Mouse (Mus musculus) hindlimb bud, embryonic 11.5 days (tissue): ENCODE measurements around the gene Olfr164.

Experiments used
- DNase-seq: peaks from one replicate; pipeline ENCODE4 v3.0.0-alpha.2; 2012; ENCODE audit warnings: low read depth, low spot score; ENCODE audit errors: extremely low spot score

Gene Olfr164

DNA sequence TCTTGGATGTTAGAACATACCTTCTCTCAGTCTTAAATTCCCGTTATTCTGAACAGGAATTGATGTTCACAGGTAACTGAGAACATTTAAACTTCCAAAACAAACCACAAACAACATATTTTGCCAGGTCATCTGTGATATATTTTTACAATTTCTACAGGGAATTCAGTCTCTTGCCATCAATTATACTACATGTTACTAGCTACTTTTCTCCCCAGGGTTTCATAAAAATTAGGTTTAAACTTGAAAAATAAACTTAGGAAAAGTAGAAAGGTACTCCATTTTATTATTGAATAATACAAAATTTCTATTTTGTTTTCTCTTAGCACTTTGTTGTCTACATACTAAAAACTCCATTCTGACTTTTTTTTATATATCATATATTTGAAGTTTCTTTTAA lies at the start of gene Olfr164:
Olfr164 (minus strand) TSS at position 101 of the 400 bp plus-strand sequence.
- DNase-seq = no peak

DNA sequence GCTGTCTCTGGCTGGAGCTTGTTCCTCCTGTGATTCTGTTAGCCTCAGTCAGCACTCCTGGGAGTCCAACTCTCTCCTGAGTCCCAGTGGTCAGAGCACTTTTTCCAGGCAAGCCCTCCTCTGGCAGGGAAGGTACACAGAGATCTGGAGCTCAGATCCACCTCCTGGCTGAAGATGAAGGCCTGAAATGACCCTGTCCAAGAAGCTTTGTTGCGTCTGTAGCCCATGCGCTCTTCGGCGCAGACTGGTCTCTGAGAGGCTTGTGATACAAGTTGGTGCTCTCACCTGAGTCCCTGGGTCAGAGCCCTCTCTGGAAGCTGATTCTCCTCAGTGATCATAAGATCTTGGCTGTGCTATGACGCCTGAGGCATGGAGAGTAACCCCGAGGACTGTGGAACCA lies 35.2 kb upstream of the Olfr164 start:
- DNase-seq = no peak

DNA sequence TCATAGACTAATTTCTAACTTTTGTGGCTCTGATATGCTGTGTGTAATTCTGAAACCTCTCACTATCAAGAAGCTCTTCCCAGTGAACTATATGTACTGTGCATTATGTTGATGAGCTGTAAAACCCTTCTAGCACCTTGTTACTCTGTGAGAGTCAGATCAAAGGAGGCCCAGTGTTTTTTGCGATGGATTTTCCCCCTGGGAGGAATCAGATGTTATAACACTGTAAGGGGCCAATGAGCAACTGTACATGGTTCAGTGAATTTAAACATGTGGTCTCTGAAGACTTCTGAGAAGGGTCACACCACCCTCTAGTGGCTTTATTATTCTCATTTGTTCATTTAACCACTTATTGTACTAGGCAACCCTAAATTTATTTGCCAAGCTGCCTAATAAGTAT lies 50.6 kb downstream of the Olfr164 start:
- no peak for DNase-seq

- DNase-seq = no peak
These were observed 53.1 kb downstream of the Olfr164 start for GRCm38 (mm10) chr16:19260780-19261179.

- no peak for DNase-seq
These were observed 68.0 kb downstream of the Olfr164 start for GRCm38 (mm10) chr16:19245835-19246234.

DNA sequence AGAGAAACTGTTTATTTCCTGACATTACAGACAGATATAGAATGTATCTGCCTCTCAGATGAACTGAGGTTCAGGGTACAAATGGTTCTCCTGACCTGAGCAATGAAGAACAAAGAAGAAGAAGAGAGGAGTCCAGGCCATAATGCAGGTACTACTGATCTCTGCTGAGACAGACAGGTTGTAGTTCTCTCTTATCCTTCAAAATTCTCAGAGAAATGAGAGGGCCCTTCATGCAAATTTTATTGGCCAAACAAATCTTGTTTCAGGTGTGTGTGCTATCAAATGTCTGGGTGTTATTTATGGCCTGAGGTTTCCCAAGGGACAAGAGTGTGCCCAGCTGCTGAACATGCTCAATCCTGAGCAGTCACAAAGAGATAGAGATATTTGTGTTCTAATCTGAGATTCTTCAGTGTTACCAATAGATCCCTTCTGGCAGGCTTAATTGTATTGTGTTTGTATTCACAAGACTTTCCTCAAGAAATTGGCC lies 72.3 kb downstream of the Olfr164 start:
- DNase-seq = no peak

DNA sequence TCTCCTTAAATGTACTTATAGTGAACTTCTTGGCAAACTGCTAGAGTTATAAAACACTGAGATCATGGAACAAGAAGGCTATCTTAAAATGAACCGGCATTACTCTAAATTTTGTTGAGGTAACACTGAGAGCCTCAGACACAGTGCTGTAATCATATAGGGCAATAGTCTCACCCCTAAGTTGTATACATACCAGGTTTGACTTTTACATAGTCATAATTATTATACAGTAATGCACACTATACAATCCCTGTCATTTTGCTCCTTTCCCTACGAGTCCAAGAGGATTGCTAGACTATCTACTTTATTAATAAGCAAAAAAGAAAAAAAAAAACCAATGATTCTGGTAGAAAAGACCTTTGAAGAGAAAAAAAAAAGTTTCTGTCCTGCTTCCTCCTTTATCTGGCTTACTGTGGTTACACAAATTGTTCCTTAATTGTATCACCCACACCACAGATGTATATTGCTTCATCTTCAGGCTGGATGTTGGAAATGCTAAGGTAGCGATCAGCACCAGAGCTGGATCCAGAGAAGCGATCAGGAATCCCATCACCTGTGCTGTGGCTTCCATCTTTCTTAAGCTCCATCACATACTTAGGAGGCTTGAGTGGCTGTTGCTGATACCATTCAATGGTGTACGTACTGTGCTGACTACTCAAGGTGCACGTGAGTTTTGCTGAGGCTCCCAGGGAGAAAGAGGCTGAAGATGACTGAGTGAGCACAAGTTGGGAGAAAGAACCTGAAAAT lies 72.9 kb downstream of the Olfr164 start:
- DNase-seq = no peak

- no peak for DNase-seq
These were observed 77.1 kb downstream of the Olfr164 start for GRCm38 (mm10) chr16:19236719-19237118.
